Mouse (Mus musculus) forebrain, embryonic 11.5 days (tissue): Measurements from ENCODE around the gene Lrrc31. TPM values are rescaled to one million over a fixed set of nuclear protein-coding genes. Genes with fewer than 3 reads are reported as not detected.

Source experiments
- ATAC-seq: fragments of 200-750 bp; cut with Nextera tagmentation; replicated peaks from 2 replicates; pipeline ENCODE4 v1.8.0; 2017; ENCODE audit warnings: moderate TSS enrichment; ENCODE audit not compliant: low FRiP score
- DNase-seq: peaks from one replicate; pipeline ENCODE4 v3.0.0-alpha.2; 2017; ENCODE audit warnings: low spot score
- H3K27ac ChIP-seq: fragments of 300-500 bp; sonication (generic); 2 replicates; pipeline ENCODE4 v1.5.1; 2014; ENCODE audit warnings: low read depth, low read length
- H3K27me3 ChIP-seq: fragments of 300-500 bp; sonication (generic); 2 replicates; pipeline ENCODE4 v1.6.1; 2014; ENCODE audit warnings: mild to moderate bottlenecking, low read length, mixed read lengths; ENCODE audit not compliant: control insufficient read depth, insufficient read depth
- H3K36me3 ChIP-seq: fragments of 300-500 bp; sonication (generic); 2 replicates; pipeline ENCODE4 v1.6.1; 2014; ENCODE audit warnings: mild to moderate bottlenecking, low read length, moderate library complexity, mixed read lengths; ENCODE audit not compliant: control insufficient read depth, insufficient read depth
- H3K4me1 ChIP-seq: fragments of 300-500 bp; sonication (generic); replicated peaks from 2 replicates; pipeline ENCODE4 v1.6.1; 2014; ENCODE audit warnings: low read length, mixed read lengths; ENCODE audit not compliant: control insufficient read depth, insufficient read depth
- H3K4me2 ChIP-seq: fragments of 300-500 bp; sonication (generic); 2 replicates; pipeline ENCODE4 v1.6.1; 2014; ENCODE audit warnings: low read depth, mild to moderate bottlenecking, low read length, moderate library complexity, mixed read lengths; ENCODE audit not compliant: severe bottlenecking
- H3K4me3 ChIP-seq: fragments of 300-500 bp; sonication (generic); 2 replicates; pipeline ENCODE4 v1.5.1; 2014; ENCODE audit warnings: low read depth, low read length
- H3K9ac ChIP-seq: fragments of 300-500 bp; sonication (generic); 2 replicates; pipeline ENCODE4 v1.6.1; 2014; ENCODE audit warnings: low read length
- H3K9me3 ChIP-seq: fragments of 300-500 bp; sonication (generic); 2 replicates; pipeline ENCODE4 v1.6.1; 2016; ENCODE audit warnings: low read length, mixed read lengths; ENCODE audit not compliant: control insufficient read depth
- WGBS: fragments of 180-500 bp; shearing (Covaris S2); extraction: QIAGEN DNeasy Blood & Tissue Kit; methylation state at CpG from one replicate; pipeline ENCODE4 v1.1.7; 2014; 5-methylcytosine and 5-hydroxymethylcytosine counted together
- polyA plus RNA-seq: library from polyadenylated mRNA; unstranded; fragments of >200 nt; fragmentation: Nextera tagmentation; extraction: Ambion mirVana; gene quantifications from 2 replicates; pipeline ENCODE4 v1.2.1, GENCODE M21; 2014

Gene Lrrc31
- polyA plus RNA-seq, 1 experiment from 2014 or later: not detected

GRCm38 (mm10) chr3:30655937-30656336 is 43.7 kb downstream of the Lrrc31 start:
- 95% methylated on average over 5 of the region's 5 CpGs for WGBS
- Histone ChIP-seq H3K36me3 (no peaks in the 10 kb centered on the region), H3K9me3 (no peaks in the 10 kb centered on the region), H3K9ac (no peak overlapping the region), H3K4me1 (peaks cover under 1% of the 10 kb centered on the region; the same call in 1 of the 2 replicates), H3K27ac (no peak overlapping the region), H3K4me2 (no peak overlapping the region), H3K27me3 (peaks cover under 1% of the 10 kb centered on the region), H3K4me3 (no peak overlapping the region)
- DNase-seq (no peak), ATAC-seq (no peak)

- ATAC-seq (no peak; the same call in 1 of the 2 replicates), DNase-seq (peak; percentile 61)
- H3K27me3 ChIP-seq: peaks cover 20% of the 10 kb centered on the region
- peaks cover 15% of the 10 kb centered on the region; the same call in 1 of the 2 replicates for H3K4me1 ChIP-seq
- peak overlapping the region; percentile 36 for H3K4me3 ChIP-seq
- H3K27ac ChIP-seq: no peak overlapping the region
- no peaks in the 10 kb centered on the region for H3K9me3 ChIP-seq
- no peaks in the 10 kb centered on the region for H3K36me3 ChIP-seq
- peak overlapping the region; percentile 37; the same call in 1 of the 2 replicates for H3K9ac ChIP-seq
- WGBS: under 1% methylated on average over 41 of the region's 41 CpGs
- H3K4me2 ChIP-seq: peak overlapping the region; percentile 70
Measured at GRCm38 (mm10) chr3:30650062-30650841, 49.4 kb downstream of the Lrrc31 start.

GRCm38 (mm10) chr3:30648466-30648865 is 51.2 kb downstream of the Lrrc31 start:
- peaks cover 15% of the 10 kb centered on the region; the same call in 1 of the 2 replicates for H3K4me1 ChIP-seq
- H3K27me3 ChIP-seq: peaks cover 20% of the 10 kb centered on the region
- DNase-seq: no peak
- no peaks in the 10 kb centered on the region for H3K36me3 ChIP-seq
- no peak overlapping the region for H3K27ac ChIP-seq
- H3K4me3 ChIP-seq: no peak overlapping the region
- no peak for ATAC-seq
- no peak overlapping the region for H3K9ac ChIP-seq
- 85% methylated on average over 2 of the region's 2 CpGs for WGBS
- no peaks in the 10 kb centered on the region for H3K9me3 ChIP-seq
- no peak overlapping the region for H3K4me2 ChIP-seq

GRCm38 (mm10) chr3:30647440-30648090 is 52.1 kb downstream of the Lrrc31 start, which contains the start of gene Lrrc34:
Gene Lrrc34 (minus strand): TSS chr3:30647869.
- H3K36me3 ChIP-seq: no peaks in the 10 kb centered on the region
- no peaks in the 10 kb centered on the region for H3K9me3 ChIP-seq
- H3K9ac ChIP-seq: peak within 1 kb of the TSS; percentile 50
- H3K4me2 ChIP-seq: peak within 1 kb of the TSS; percentile 67
- no peak within 1 kb of the TSS for H3K27ac ChIP-seq
- DNase-seq (peak; percentile 80), ATAC-seq (peak; percentile 91)
- H3K27me3 ChIP-seq: peaks cover 20% of the 10 kb centered on the region
- 2% methylated on average over 25 of the region's 25 CpGs for WGBS
- H3K4me3 ChIP-seq: peak within 1 kb of the TSS; percentile 31
- peaks cover 15% of the 10 kb centered on the region; the same call in 1 of the 2 replicates for H3K4me1 ChIP-seq

GRCm38 (mm10) chr3:30646761-30647160 is 52.9 kb downstream of the Lrrc31 start:
- H3K27me3 ChIP-seq: peaks cover 20% of the 10 kb centered on the region
- no peaks in the 10 kb centered on the region for H3K9me3 ChIP-seq
- ATAC-seq (no peak), DNase-seq (no peak)
- 40% methylated on average over 8 of the region's 8 CpGs for WGBS
- no peak overlapping the region for H3K4me2 ChIP-seq
- peaks cover 15% of the 10 kb centered on the region; the same call in 1 of the 2 replicates for H3K4me1 ChIP-seq
- no peak overlapping the region for H3K9ac ChIP-seq
- H3K27ac ChIP-seq: no peak overlapping the region
- H3K36me3 ChIP-seq: no peaks in the 10 kb centered on the region
- H3K4me3 ChIP-seq: no peak overlapping the region

- peaks cover 4% of the 10 kb centered on the region; the same call in 1 of the 2 replicates for H3K4me1 ChIP-seq
- no peak within 1 kb of the TSS for H3K9ac ChIP-seq
- WGBS: 79% methylated on average over 2 of the region's 2 CpGs
- no peak within 1 kb of the TSS for H3K4me3 ChIP-seq
- H3K27ac ChIP-seq: no peak within 1 kb of the TSS
- DNase-seq (no peak), ATAC-seq (no peak)
- H3K4me2 ChIP-seq: no peak within 1 kb of the TSS
- H3K36me3 ChIP-seq: no peaks in the 10 kb centered on the region
- H3K9me3 ChIP-seq: no peaks in the 10 kb centered on the region
- peaks cover 4% of the 10 kb centered on the region for H3K27me3 ChIP-seq
Measured at GRCm38 (mm10) chr3:30644207-30644606, 55.4 kb downstream of the Lrrc31 start, which contains the start of gene Lrriq4. Gene Lrriq4 (plus strand): TSS chr3:30644507.

- no peak for DNase-seq
- no peaks in the 10 kb centered on the region for H3K4me1 ChIP-seq
- H3K27me3 ChIP-seq: no peaks in the 10 kb centered on the region
- H3K36me3 ChIP-seq: no peaks in the 10 kb centered on the region
- no peak overlapping the region for H3K27ac ChIP-seq
- WGBS: 76% methylated on average over 4 of the region's 4 CpGs
- H3K9me3 ChIP-seq: no peaks in the 10 kb centered on the region
- ATAC-seq: no peak
- no peak overlapping the region for H3K4me2 ChIP-seq
- no peak overlapping the region for H3K4me3 ChIP-seq
- no peak overlapping the region for H3K9ac ChIP-seq
Measured at GRCm38 (mm10) chr3:30635629-30636028, 64.0 kb downstream of the Lrrc31 start.

GRCm38 (mm10) chr3:30633681-30634080 is 66.0 kb downstream of the Lrrc31 start:
- H3K4me1 ChIP-seq: no peaks in the 10 kb centered on the region
- H3K4me2 ChIP-seq: no peak overlapping the region
- H3K36me3 ChIP-seq: no peaks in the 10 kb centered on the region
- no peak for DNase-seq
- H3K27ac ChIP-seq: no peak overlapping the region
- no peaks in the 10 kb centered on the region for H3K9me3 ChIP-seq
- no peaks in the 10 kb centered on the region for H3K27me3 ChIP-seq
- ATAC-seq: no peak
- 62% methylated on average over 3 of the region's 3 CpGs for whole genome bisulfite sequencing
- no peak overlapping the region for H3K9ac ChIP-seq
- H3K4me3 ChIP-seq: no peak overlapping the region
